Comparison of ENCODE assay signal across 8 mouse cellular contexts in the genomic region with DNA sequence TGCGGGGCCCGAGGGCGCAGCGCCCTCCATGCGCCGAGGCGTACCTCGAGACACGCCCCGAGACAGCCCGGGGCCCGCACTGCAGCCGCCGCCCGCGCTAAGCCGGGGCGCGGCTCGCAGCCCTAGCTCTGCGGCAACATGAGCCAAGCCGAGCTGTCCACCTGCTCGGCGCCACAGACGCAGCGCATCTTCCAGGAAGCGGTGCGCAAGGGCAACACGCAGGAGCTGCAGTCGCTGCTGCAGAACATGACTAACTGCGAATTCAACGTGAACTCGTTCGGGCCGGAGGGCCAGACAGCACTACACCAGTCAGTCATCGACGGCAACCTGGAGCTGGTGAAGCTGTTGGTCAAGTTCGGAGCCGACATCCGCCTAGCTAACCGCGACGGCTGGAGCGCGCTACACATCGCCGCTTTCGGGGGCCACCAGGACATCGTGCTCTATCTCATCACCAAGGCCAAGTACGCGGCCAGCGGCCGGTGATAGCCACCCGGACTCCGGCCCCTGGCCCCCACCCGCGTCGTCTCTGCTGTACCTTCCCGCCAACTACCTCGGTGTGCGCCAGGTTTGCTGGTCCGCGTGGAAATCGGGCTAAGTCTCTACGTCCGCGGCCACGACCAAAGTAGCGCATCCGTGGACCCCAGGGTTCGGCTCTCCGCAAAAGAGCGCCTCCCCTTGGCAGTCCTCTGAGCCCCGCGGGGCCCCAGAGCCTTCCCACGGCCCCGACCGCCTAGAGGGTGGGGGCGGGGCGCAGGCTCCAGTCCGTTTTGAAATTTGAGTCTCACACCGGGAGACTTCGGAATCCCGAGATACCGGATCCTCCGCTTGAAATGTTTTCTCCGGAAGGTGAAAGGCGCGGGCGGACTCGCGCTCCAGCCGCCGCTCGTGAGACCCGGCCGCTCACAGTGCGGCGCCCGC. TPM values are rescaled to one million over a fixed set of nuclear protein-coding genes. Genes with fewer than 3 reads are reported as not detected.
DNase-seq lines count a peak whose midpoint lies in the region; ATAC-seq lines count a peak whose summit lies in the region.

No protein-coding gene starts in this region.

- H3K36me3 ChIP-seq in heart, embryonic 13.5 days = no peaks in the 10 kb centered on the region
- H3K36me3 ChIP-seq in limb, embryonic 10.5 days = no peaks in the 10 kb centered on the region
- peaks cover 6% of the 10 kb centered on the region; the same call in 1 of the 2 replicates for H3K36me3 ChIP-seq in midbrain, embryonic 11.5 days (ENCODE audit: control insufficient read depth, insufficient read depth, low read length)
- H3K36me3 ChIP-seq in stomach, embryonic 14.5 days (ENCODE audit: control insufficient read depth, insufficient read depth, low read length) = no peaks in the 10 kb centered on the region

- ATAC-seq in heart, embryonic 13.5 days (ENCODE audit: extremely low read depth, insufficient number of reproducible peaks, low FRiP score, low TSS enrichment) = peak; percentile 27; the same call in 1 of the 2 replicates
- ATAC-seq in midbrain, embryonic 11.5 days (ENCODE audit: low FRiP score) = peak; percentile 36
- ATAC-seq in stomach, embryonic 14.5 days (ENCODE audit: insufficient number of reproducible peaks, insufficient read depth, low FRiP score, low read depth) = peak; percentile 34

- H3K9me3 ChIP-seq in heart, embryonic 13.5 days = no peaks in the 10 kb centered on the region
- no peaks in the 10 kb centered on the region for H3K9me3 ChIP-seq in limb, embryonic 10.5 days (replicated peaks)
- H3K9me3 ChIP-seq in midbrain, embryonic 11.5 days (ENCODE audit: control insufficient read depth, low read length) = no peaks in the 10 kb centered on the region
- no peaks in the 10 kb centered on the region for H3K9me3 ChIP-seq in stomach, embryonic 14.5 days (ENCODE audit: control insufficient read depth, low read depth, low read length)

- peak overlapping the region; percentile 78 for H3K27ac ChIP-seq in heart, embryonic 13.5 days (replicated peaks)
- H3K27ac ChIP-seq in limb, embryonic 10.5 days = peak overlapping the region; percentile 75
- peak overlapping the region; percentile 95 for H3K27ac ChIP-seq in midbrain, embryonic 11.5 days (ENCODE audit: low read depth, low read length)
- peak overlapping the region; percentile 88 for H3K27ac ChIP-seq in stomach, embryonic 14.5 days (ENCODE audit: low read length)

- H3K4me1 ChIP-seq in heart, embryonic 13.5 days = peaks cover 77% of the 10 kb centered on the region
- peaks cover 78% of the 10 kb centered on the region for H3K4me1 ChIP-seq in limb, embryonic 10.5 days
- peaks cover 69% of the 10 kb centered on the region for H3K4me1 ChIP-seq in midbrain, embryonic 11.5 days (ENCODE audit: control insufficient read depth, insufficient read depth, low read length)
- H3K4me1 ChIP-seq in stomach, embryonic 14.5 days (ENCODE audit: control insufficient read depth, insufficient read depth, low read length) = peaks cover 27% of the 10 kb centered on the region

- peak overlapping the region; percentile 82 for H3K4me2 ChIP-seq in heart, embryonic 13.5 days
- H3K4me2 ChIP-seq in midbrain, embryonic 11.5 days = peak overlapping the region; percentile 74
- H3K4me2 ChIP-seq in stomach, embryonic 14.5 days (replicated peaks; ENCODE audit: low read depth, low read length) = peak overlapping the region; percentile 84

- peaks cover 81% of the 10 kb centered on the region for H3K27me3 ChIP-seq in heart, embryonic 13.5 days (replicated peaks)
- peaks cover 100% of the 10 kb centered on the region for H3K27me3 ChIP-seq in limb, embryonic 10.5 days (ENCODE audit: low read depth, poor library complexity, severe bottlenecking)
- H3K27me3 ChIP-seq in midbrain, embryonic 11.5 days (ENCODE audit: control insufficient read depth, insufficient read depth, low read length) = no peaks in the 10 kb centered on the region
- peaks cover 16% of the 10 kb centered on the region for H3K27me3 ChIP-seq in stomach, embryonic 14.5 days (ENCODE audit: control insufficient read depth, insufficient read depth, low read length)

- DNase-seq in urinary bladder, postnatal 14 days (ENCODE audit: low spot score) = peak; percentile 56
- no peak for DNase-seq in urinary bladder, postnatal 36 days (ENCODE audit: low spot score in 2 of 2)
- peak; percentile 59 to 61 for DNase-seq in cerebellum, postnatal 25 days
- DNase-seq in limb, embryonic 10.5 days (ENCODE audit: low spot score) = peak; percentile 76
- DNase-seq in midbrain, embryonic 11.5 days (ENCODE audit: low spot score, missing footprints) = peak; percentile 98
- DNase-seq in layer of hippocampus, postnatal 14 days (ENCODE audit: low spot score in 2 of 2) = no peak

- peak overlapping the region; percentile 63 for H3K4me3 ChIP-seq in heart, embryonic 13.5 days
- H3K4me3 ChIP-seq in limb, embryonic 10.5 days = peak overlapping the region; percentile 64
- peak overlapping the region; percentile 87 for H3K4me3 ChIP-seq in midbrain, embryonic 11.5 days (ENCODE audit: low read depth, low read length)
- peak overlapping the region; percentile 52 for H3K4me3 ChIP-seq in stomach, embryonic 14.5 days (ENCODE audit: low read depth, low read length)

- peak overlapping the region; percentile 80 for H3K9ac ChIP-seq in heart, embryonic 13.5 days
- peak overlapping the region; percentile 91 for H3K9ac ChIP-seq in midbrain, embryonic 11.5 days (ENCODE audit: low read length)
- H3K9ac ChIP-seq in stomach, embryonic 14.5 days (replicated peaks; ENCODE audit: low read depth, low read length) = peak overlapping the region; percentile 46

- WGBS in heart, embryonic 13.5 days = under 1% methylated on average over 98 of the region's 100 CpGs
- under 1% methylated on average over 100 of the region's 100 CpGs for WGBS in limb, embryonic 10.5 days
- whole genome bisulfite sequencing in midbrain, embryonic 11.5 days = under 1% methylated on average over 100 of the region's 100 CpGs
- WGBS in stomach, embryonic 14.5 days = under 1% methylated on average over 96 of the region's 100 CpGs

RNA-seq across cellular contexts. Expression of gene Nrarp, which starts 0.7 kb away (rescaled TPM):
- 7.7 and 8.2 TPM in 2 replicates for polyA plus RNA-seq in heart, embryonic 13.5 days (2015; fragmentation: Nextera tagmentation; extraction: Ambion mirVana)
- polyA plus RNA-seq in limb, embryonic 10.5 days (2016; fragmentation: Nextera tagmentation; extraction: Ambion mirVana) = 7.9 and 10.3 TPM in 2 replicates
- 60.3 and 63.9 TPM in 2 replicates for polyA plus RNA-seq in midbrain, embryonic 11.5 days (2014; fragmentation: Nextera tagmentation; extraction: Ambion mirVana)
- polyA plus RNA-seq in stomach, embryonic 14.5 days (2014; fragmentation: Nextera tagmentation; extraction: Ambion mirVana) = 8.0 and 8.9 TPM in 2 replicates
- total RNA-seq in layer of hippocampus, postnatal 14 days (2021) = 10 to 100 TPM; 38.1 to 49.8 TPM

RNA-seq across cellular contexts. Expression of gene Tor4a, which starts 15.5 kb away (rescaled TPM):
- polyA plus RNA-seq in heart, embryonic 13.5 days (2015; fragmentation: Nextera tagmentation; extraction: Ambion mirVana) = 6.4 and 6.9 TPM in 2 replicates
- polyA plus RNA-seq in limb, embryonic 10.5 days (2016; fragmentation: Nextera tagmentation; extraction: Ambion mirVana) = 3.2 TPM in 2 replicates
- 1.4 and 1.5 TPM in 2 replicates for polyA plus RNA-seq in midbrain, embryonic 11.5 days (2014; fragmentation: Nextera tagmentation; extraction: Ambion mirVana)
- 12.8 and 15.8 TPM in 2 replicates for polyA plus RNA-seq in stomach, embryonic 14.5 days (2014; fragmentation: Nextera tagmentation; extraction: Ambion mirVana)
- 1 to 10 TPM; 1.7 to 2.0 TPM for total RNA-seq in layer of hippocampus, postnatal 14 days (2021)

RNA-seq across cellular contexts. Expression of gene Nelfb, which starts 30.1 kb away (rescaled TPM):
- polyA plus RNA-seq in heart, embryonic 13.5 days (2015; fragmentation: Nextera tagmentation; extraction: Ambion mirVana) = 68.8 and 72.8 TPM in 2 replicates
- 129 and 137 TPM in 2 replicates for polyA plus RNA-seq in limb, embryonic 10.5 days (2016; fragmentation: Nextera tagmentation; extraction: Ambion mirVana)
- 96.4 and 102 TPM in 2 replicates for polyA plus RNA-seq in midbrain, embryonic 11.5 days (2014; fragmentation: Nextera tagmentation; extraction: Ambion mirVana)
- polyA plus RNA-seq in stomach, embryonic 14.5 days (2014; fragmentation: Nextera tagmentation; extraction: Ambion mirVana) = 102 TPM in 2 replicates
- 10 to 100 TPM; 50.7 to 51.7 TPM for total RNA-seq in layer of hippocampus, postnatal 14 days (2021)

RNA-seq across cellular contexts. Expression of gene Stpg3, which starts 33.2 kb away (rescaled TPM):
- polyA plus RNA-seq in heart, embryonic 13.5 days (2015; fragmentation: Nextera tagmentation; extraction: Ambion mirVana) = not detected in 2 replicates
- 0.14 TPM in 1 of 2 replicates, not detected in the other for polyA plus RNA-seq in limb, embryonic 10.5 days (2016; fragmentation: Nextera tagmentation; extraction: Ambion mirVana)
- polyA plus RNA-seq in midbrain, embryonic 11.5 days (2014; fragmentation: Nextera tagmentation; extraction: Ambion mirVana) = not detected in 2 replicates
- polyA plus RNA-seq in stomach, embryonic 14.5 days (2014; fragmentation: Nextera tagmentation; extraction: Ambion mirVana) = not detected in 2 replicates
- not detected for total RNA-seq in layer of hippocampus, postnatal 14 days (2021)

RNA-seq across cellular contexts. Expression of gene Fam166a, which starts 37.3 kb away (rescaled TPM):
- polyA plus RNA-seq in heart, embryonic 13.5 days (2015; fragmentation: Nextera tagmentation; extraction: Ambion mirVana) = not detected in 2 replicates
- polyA plus RNA-seq in limb, embryonic 10.5 days (2016; fragmentation: Nextera tagmentation; extraction: Ambion mirVana) = 1.0 TPM in 1 of 2 replicates, not detected in the other
- 0.94 TPM in 1 of 2 replicates, not detected in the other for polyA plus RNA-seq in midbrain, embryonic 11.5 days (2014; fragmentation: Nextera tagmentation; extraction: Ambion mirVana)
- not detected in 2 replicates for polyA plus RNA-seq in stomach, embryonic 14.5 days (2014; fragmentation: Nextera tagmentation; extraction: Ambion mirVana)
- not detected for total RNA-seq in layer of hippocampus, postnatal 14 days (2021)

Comparison
In these comparisons a context has a peak if more than half of its experiments do, and no peak if none do; other contexts are left out.
1. DNase-seq: peak in urinary bladder, postnatal 14 days (single experiment), cerebellum, postnatal 25 days (2 of 2), limb, embryonic 10.5 days (single experiment) and midbrain, embryonic 11.5 days (single experiment); none in urinary bladder, postnatal 36 days (0 of 2) and layer of hippocampus, postnatal 14 days (0 of 2).
2. Peak in every context shown above with its lines, with median percentiles within 50 percentile points of each other: ATAC-seq, H3K27ac ChIP-seq, H3K4me2 ChIP-seq, H3K4me3 ChIP-seq and H3K9ac ChIP-seq.